14 mouse cellular contexts compared by ENCODE assay signal in the genomic region with DNA sequence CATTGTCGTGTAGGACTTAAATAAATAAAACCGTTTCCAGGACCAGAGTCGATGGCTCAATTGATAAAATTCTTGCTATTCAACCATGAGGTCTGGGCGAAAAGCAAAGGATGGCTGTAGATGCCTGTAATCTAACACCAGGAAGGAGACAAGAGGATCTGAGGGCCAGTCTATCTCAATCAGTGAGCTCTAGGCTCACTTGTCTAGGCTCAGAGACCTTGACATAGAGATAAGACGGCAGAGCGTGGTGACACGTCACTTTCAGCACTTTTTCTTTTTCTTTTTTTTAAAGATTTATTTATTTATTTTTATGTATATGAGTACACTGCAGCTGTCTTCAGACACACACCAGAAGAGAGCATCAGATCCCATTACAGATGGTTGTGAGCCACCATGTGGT.
"Had no signal": no experiment of that assay in that cellular context is flagged by ENCODE, and none has a peak within 500 bp of the region (broad histone marks: within the 10 kb centered on the region; RNA-seq: fewer than 3 reads in every experiment).

No protein-coding gene starts in this region.

- H3K9ac ChIP-seq: embryonic facial prominence, embryonic 12.5 days; embryonic facial prominence, embryonic 15.5 days; forebrain, embryonic 12.5 days; forebrain, embryonic 13.5 days; forebrain, embryonic 15.5 days; forebrain, postnatal 0 days had no signal

- DNase-seq: gastrocnemius, postnatal 25 days had no signal

- H3K27ac ChIP-seq: embryonic facial prominence, embryonic 12.5 days; embryonic facial prominence, embryonic 13.5 days; embryonic facial prominence, embryonic 15.5 days; forebrain, embryonic 10.5 days; forebrain, embryonic 12.5 days; forebrain, embryonic 13.5 days; forebrain, embryonic 15.5 days; gastrocnemius, adult 2 months; heart, adult 2 months; heart, embryonic 10.5 days had no signal

- H3K9me3 ChIP-seq: embryonic facial prominence, embryonic 10.5 days; embryonic facial prominence, embryonic 12.5 days; embryonic facial prominence, embryonic 13.5 days; embryonic facial prominence, embryonic 15.5 days; forebrain, embryonic 10.5 days; forebrain, embryonic 12.5 days; forebrain, embryonic 13.5 days; forebrain, embryonic 15.5 days; heart, embryonic 10.5 days had no signal

- H3K4me3 ChIP-seq: embryonic facial prominence, embryonic 10.5 days; embryonic facial prominence, embryonic 12.5 days; embryonic facial prominence, embryonic 13.5 days; embryonic facial prominence, embryonic 15.5 days; erythroblast, embryonic 14.5 days; forebrain, embryonic 10.5 days; forebrain, embryonic 12.5 days; forebrain, embryonic 13.5 days; forebrain, embryonic 15.5 days; gastrocnemius, adult 2 months; heart, adult 2 months; heart, embryonic 10.5 days had no signal

- H3K36me3 ChIP-seq: embryonic facial prominence, embryonic 10.5 days; embryonic facial prominence, embryonic 12.5 days; embryonic facial prominence, embryonic 13.5 days; embryonic facial prominence, embryonic 15.5 days; forebrain, embryonic 10.5 days; forebrain, embryonic 12.5 days; forebrain, embryonic 15.5 days; heart, embryonic 10.5 days had no signal
